Mouse (Mus musculus): ENCODE results near the gene Asap3.

Gene Asap3

DNA sequence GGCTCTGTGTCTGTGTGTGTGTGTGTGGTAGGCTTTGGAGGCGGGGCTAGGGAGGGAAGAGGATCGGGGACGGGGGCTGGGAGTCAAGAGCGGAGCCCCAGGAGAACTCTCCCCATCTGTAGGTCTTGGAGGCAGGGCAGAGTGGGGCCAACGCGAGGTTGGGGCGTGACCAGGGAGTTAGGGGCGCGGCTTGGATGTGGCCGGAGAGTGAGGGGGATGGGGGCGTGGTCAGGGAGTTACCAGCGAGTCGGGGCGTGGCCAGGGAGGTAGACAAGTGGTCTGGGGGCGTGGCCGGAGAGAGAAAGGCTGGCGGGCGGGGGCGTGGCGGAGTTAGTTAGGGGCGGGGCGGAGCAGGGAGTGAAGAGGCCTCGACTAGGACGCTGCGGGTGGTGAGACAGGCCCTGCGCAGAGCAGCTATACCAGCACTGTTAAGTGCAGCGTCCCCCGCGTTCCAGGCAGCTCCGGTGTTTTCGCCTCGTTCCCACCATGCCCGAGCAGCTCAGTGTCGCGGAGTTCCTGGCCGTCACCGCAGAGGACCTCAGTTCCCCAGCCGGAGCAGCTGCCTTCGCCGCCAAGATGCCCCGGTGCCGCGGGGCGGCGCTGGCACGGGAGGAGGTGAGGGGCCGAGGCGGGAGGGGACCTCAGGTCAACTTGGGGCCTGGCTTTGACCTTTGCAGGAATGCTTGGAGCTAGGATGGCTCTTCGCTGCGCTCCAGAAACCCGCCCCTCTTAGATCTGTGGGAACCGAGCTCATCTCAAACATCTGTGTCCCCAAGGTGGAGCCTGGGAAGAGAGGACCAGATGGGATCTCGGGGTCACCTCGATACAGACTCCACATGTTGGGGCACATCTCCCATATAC is at the start of gene Asap3:
TSS of gene Asap3 (plus strand) at position 333 of the 861 bp plus-strand sequence.
- DNase-seq: peak; percentile 94

- DNase-seq: peak; percentile 74
Measured at GRCm38 (mm10) chr4:136158498-136158897, 47.7 kb upstream of the Asap3 start.

DNA sequence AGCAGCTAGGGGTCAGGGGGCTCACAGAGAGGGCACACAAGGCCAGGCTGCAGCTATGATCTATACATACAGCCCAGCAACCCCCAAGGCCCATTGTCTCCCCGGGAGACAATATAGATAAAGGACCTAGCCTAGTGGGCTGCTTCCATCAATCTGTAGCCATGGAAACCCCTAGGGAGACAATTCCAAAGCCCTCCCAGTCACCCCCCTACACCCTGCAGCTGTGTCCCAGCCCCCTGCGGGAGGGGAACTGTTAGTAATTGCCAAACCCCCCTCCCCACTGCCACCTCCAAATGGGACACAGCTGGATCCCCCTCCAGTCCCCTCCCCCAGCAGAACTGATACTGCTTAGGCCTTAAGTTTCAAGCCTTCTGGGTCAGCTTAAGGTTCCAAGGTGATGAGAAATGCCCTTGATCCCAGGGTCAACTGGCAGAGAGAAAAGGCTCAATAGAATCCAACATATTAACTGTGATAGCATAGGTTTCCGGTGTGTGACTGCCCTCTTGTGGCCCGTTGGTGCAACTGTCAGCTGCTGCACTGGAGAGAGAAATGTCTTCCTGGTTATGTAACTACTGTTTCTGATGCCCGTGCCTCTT is 46.3 kb upstream of the Asap3 start:
- DNase-seq: peak; percentile 81

- DNase-seq: peak; percentile 93
Measured at GRCm38 (mm10) chr4:136163448-136163847, 42.7 kb upstream of the Asap3 start.

DNA sequence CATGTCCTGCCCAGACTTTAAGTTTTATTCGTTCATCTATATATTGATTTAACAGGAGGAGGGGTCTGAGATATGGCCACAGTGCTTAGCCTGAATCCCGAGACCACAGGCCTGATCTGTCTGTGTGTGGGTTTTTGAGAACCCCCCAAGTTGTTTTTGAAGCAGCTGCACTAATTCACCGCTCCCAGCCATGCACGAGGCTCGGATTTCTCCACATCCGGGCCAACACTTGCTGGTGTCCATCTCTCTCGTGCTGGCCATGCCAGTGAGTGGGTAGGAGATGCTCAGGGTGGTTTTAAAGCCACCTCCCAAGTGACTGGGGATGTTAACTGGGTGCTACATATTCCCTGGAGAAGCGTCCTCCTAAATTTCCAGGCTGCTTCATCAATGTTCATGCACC is 41.2 kb upstream of the Asap3 start:
- no peak for DNase-seq

GRCm38 (mm10) chr4:136167701-136168100 is 38.5 kb upstream of the Asap3 start:
- no peak for DNase-seq

- DNase-seq: no peak
Measured at GRCm38 (mm10) chr4:136170401-136170800, 35.8 kb upstream of the Asap3 start.

DNA sequence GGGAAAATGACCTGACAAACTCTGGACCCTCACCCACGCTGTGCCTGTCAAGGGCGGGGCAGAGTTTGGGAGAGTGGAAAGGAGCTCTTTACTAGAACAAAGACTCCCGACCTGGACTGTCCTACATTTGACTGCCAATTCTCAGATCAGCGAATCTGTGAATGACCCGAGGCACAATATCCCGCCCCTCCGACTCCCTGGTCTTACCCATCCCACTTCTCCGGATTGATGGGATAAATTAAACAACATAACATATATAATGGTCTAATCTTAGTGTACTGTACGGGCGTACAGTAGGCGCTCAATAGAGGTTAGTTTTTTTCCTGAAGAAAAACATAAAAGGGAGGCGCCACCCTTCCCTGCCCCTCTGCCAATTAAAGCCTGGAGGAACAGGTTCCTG is 34.7 kb upstream of the Asap3 start:
- DNase-seq: no peak

GRCm38 (mm10) chr4:136172011-136172541 is 34.1 kb upstream of the Asap3 start, which contains the start of gene E2f2:
TSS of gene E2f2 (plus strand) at chr4:136172394.
- peak; percentile 84 for DNase-seq

GRCm38 (mm10) chr4:136172542-136173209 is 33.5 kb upstream of the Asap3 start:
- DNase-seq: peak; percentile 64

DNA sequence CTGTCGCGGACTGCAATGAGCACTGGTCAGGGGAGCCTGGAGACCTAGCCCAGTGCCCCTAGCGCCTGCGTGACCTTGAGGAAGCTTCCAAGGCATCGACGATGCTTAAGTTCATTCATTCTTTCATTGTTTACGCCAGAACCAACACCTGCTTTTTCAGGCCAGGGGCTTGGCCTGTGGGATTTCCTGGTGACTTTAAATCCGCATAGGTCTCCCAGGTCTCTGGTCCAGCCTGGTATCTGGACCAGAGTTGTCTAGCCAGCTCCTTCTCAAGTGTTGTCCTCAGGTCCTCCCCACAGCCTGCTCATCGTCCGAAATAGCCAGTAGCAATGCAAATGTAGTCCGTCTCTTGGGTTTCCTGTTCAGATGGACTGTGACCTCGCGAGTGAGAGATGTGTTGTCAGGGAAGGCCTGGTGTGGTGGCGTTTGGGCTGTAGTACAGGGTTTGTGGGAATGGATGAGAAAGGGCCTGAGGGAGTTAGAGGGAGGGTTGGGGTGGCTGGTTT is 32.9 kb upstream of the Asap3 start:
- DNase-seq: no peak

GRCm38 (mm10) chr4:136174216-136175193 is 31.7 kb upstream of the Asap3 start:
- peak; percentile 69 for DNase-seq

DNA sequence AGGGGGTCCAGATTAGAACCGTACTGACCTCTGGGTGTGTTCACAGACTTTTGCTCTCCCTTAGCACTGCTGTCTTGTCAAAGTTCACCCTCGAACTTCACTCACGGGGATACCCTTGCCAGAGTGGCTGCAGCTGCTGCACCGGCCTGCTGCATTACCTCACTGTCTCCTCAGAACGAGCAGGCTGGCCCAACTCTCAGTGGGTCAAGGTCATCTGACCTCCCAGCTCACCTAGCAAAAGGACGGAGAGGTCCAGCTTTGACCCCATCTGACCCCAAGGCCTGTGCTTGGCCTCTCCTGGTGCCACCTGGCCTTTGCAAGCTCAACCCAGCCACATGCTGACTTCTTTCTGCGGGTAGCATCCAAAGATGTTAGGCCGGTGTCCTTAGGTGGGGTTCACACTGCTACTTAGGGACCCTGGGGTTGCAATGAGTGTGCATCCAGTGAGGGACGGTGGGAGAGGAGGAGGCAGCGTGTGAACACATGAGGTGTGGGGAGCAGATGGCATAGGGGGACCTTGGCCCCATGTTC is 30.1 kb upstream of the Asap3 start:
- peak; percentile 46 for DNase-seq

DNA sequence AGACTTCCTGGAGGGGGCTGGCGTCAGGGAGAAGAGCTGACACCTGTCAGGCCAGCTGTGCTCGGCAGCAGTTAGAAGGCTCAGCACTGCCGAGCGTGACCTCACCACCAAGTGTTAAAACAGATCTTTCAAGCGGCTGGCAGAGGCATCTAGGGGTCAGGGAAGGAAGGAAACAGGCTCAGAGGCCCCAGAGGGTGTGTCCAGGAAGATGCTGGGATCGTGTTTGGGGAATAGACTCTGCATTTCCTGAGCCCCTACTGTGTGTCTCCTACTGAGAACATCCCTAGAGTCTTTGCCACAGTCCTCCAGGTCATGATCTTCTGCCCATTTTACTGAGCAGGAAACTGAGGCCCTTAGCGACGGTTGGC is 28.9 kb upstream of the Asap3 start:
- peak; percentile 82 for DNase-seq

DNA sequence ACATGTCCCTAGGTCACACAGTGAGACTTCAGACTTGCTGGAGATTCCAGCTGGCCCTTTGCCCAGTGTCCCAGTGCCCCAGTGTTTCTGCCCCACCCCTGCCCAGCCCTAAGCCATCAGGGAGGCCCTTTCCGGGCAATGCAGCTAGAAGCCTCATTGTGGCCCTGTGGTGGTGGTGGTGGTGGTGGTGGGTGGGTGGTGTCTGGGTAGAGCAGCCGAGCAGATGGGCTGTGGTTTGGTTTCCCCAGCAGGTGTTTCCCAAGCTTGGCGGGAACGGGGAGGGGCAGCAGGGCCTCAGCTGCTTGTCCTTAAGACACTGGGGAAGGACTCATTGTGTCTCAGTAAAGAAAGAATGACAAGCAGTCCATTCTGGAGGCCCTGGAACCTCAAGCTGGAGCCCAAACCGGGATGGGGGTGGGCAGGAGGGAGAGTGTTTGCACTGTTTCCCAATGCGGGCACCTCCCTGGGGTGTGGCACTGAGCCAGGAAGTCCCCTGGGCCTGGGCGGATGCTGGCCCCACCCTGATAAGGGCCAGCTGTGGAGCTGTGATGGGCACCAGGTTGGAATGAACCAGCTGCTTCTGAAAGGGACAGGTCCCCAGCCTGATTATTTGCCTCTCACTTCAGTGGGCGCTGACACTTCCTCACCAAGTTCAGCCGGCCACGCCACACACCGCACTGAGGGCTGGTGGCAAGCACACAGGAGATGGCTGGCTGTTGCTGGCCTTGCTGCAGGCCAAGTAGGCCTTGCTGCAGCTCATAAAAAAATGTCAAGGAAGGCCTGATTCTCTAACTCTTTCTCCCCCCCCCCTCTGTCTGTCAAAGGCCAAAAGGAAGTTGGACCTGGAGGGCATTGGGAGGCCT is 28.3 kb upstream of the Asap3 start:
- peak; percentile 91 for DNase-seq

GRCm38 (mm10) chr4:136178475-136178921 is 27.7 kb upstream of the Asap3 start:
- DNase-seq: peak; percentile 67

DNA sequence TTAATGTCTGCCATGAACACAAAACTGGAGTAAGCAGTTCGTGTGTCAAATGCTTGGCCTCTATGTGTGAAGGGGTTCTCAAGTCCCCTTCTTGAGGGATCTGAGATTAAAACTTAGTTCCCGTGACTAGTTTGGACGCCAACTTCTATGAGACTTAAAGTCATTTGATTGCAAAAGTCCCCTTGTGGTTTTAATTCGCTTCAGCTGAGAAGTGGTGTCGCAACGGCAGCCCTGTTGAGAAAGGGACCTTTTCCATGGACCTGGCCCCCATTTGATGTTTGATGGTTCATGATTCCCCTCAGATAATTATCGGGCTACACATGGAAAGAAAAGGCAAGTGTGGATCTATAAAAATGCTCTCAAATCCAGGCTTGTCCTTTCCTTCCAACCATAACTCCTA is 26.7 kb upstream of the Asap3 start:
- peak; percentile 34 for DNase-seq

GRCm38 (mm10) chr4:136179998-136180397 is 26.2 kb upstream of the Asap3 start:
- peak; percentile 97 for DNase-seq

GRCm38 (mm10) chr4:136180408-136181330 is 25.5 kb upstream of the Asap3 start:
- DNase-seq: peak; percentile 91
